Mouse (Mus musculus): ENCODE data around the gene Rwdd2b. TPM values are rescaled to one million over a fixed set of nuclear protein-coding genes. Genes with fewer than 3 reads are reported as not detected.

Rwdd2b gene
- polyA plus RNA-seq, 1 experiment from 2014 or later = 12.9 TPM

GRCm38 (mm10) chr16:87393813-87394548, 46.4 kb downstream of the Rwdd2b start:
- Histone ChIP-seq H3K27me3 (replicated peaks) (no peaks in the 10 kb centered on the region), H3K36me3 (peaks cover 58% of the 10 kb centered on the region), H3K4me2 (replicated peaks) (no peak overlapping the region), H3K9me3 (no peaks in the 10 kb centered on the region), H3K27ac (no peak overlapping the region), H3K9ac (no peak overlapping the region), H3K4me1 (no peaks in the 10 kb centered on the region), H3K4me3 (no peak overlapping the region)
- ATAC-seq (ENCODE audit: low FRiP score, low read depth) = peak; percentile 84
- WGBS = 54% methylated on average over 16 of the region's 16 CpGs

DNA sequence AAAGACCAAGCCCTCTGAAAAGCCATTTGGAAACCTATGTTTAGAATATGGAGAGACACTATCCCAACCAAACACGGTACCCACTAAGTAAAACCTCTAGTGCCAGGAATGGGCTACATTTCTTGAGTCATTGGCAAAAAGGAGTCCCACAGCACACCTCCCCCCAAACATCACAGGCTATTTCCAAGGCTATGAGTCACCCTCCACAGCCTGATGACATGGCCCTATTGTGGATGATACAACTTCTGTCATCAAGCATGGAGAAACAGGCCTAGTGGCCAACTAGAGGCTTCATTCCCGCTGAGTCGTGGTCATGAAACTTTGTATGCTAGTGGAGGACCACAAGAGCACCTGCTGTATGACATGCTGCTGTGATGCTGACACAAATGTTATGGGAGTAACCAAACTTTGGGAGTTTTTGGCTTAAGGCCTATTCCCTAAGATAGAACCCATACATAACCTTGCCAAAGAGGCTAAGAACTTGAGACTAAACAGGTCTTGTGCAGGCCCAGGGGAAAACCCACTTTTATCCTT, 52.9 kb downstream of the Rwdd2b start:
- H3K9ac ChIP-seq = no peak overlapping the region
- no peak overlapping the region for H3K4me2 ChIP-seq (replicated peaks)
- no peaks in the 10 kb centered on the region for H3K27me3 ChIP-seq (replicated peaks)
- peaks cover 49% of the 10 kb centered on the region for H3K36me3 ChIP-seq
- H3K4me1 ChIP-seq = no peaks in the 10 kb centered on the region
- H3K9me3 ChIP-seq = no peaks in the 10 kb centered on the region
- no peak overlapping the region for H3K27ac ChIP-seq
- 97% methylated on average over 3 of the region's 3 CpGs for WGBS
- ATAC-seq (ENCODE audit: low FRiP score, low read depth) = no peak
- H3K4me3 ChIP-seq = no peak overlapping the region

DNA sequence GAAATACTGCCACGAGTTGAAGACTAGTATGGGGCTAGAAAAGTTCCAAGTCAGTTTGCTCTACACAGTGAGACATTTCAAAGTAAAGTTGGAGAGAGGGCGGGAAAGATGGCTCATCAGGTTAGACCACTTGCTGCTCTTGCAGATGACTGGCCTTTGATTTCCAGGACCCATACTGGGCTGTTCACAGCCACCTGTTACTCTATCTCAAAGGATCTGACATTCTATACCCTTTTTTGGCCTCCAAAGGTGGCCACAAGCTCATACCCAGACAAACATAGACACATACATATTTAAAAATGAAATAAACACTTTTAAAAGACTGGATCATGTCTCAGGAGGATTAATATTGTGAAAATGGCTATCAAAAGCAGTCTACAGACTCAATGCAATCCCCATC, 56.0 kb downstream of the Rwdd2b start:
- H3K4me3 ChIP-seq = no peak overlapping the region
- H3K36me3 ChIP-seq = peaks cover 68% of the 10 kb centered on the region
- no peak overlapping the region for H3K27ac ChIP-seq
- WGBS = 75% methylated on average over 2 of the region's 2 CpGs
- no peaks in the 10 kb centered on the region for H3K9me3 ChIP-seq
- no peak overlapping the region for H3K4me2 ChIP-seq (replicated peaks)
- no peak for ATAC-seq (ENCODE audit: low FRiP score, low read depth)
- H3K9ac ChIP-seq = no peak overlapping the region
- no peaks in the 10 kb centered on the region for H3K27me3 ChIP-seq (replicated peaks)
- no peaks in the 10 kb centered on the region for H3K4me1 ChIP-seq

Other genes with a start within 250 kb of the Rwdd2b start
- gene N6amt1, start 86.4 kb downstream of the Rwdd2b start, polyA plus RNA-seq (2016; fragmentation: Nextera tagmentation; extraction: Ambion mirVana) = 16.5 and 18.8 TPM in 2 replicates
- 28.7 and 29.5 TPM in 2 replicates for gene Ltn1, start 8.0 kb downstream of the Rwdd2b start, polyA plus RNA-seq (2016; fragmentation: Nextera tagmentation; extraction: Ambion mirVana)
- 46.3 and 48.7 TPM in 2 replicates for gene Usp16, start 14.1 kb upstream of the Rwdd2b start, polyA plus RNA-seq (2016; fragmentation: Nextera tagmentation; extraction: Ambion mirVana)
- 499 and 510 TPM in 2 replicates for gene Cct8, start 55.3 kb upstream of the Rwdd2b start, polyA plus RNA-seq (2016; fragmentation: Nextera tagmentation; extraction: Ambion mirVana)
- not detected in 2 replicates for gene Map3k7cl, start 112.8 kb upstream of the Rwdd2b start, polyA plus RNA-seq (2016; fragmentation: Nextera tagmentation; extraction: Ambion mirVana)

Data from neural tube, embryonic 12.5 days (tissue).